23 mouse cellular contexts compared by ENCODE assay signal in genomic region chr8:87636226-87636742, GRCm38 (mm10).
"Had no signal": no experiment of that assay in that cellular context is flagged by ENCODE, and none has a peak within 500 bp of the region (broad histone marks: within the 10 kb centered on the region; RNA-seq: fewer than 3 reads in every experiment).

No protein-coding gene starts in this region.

- H3K4me1 ChIP-seq: limb, embryonic 10.5 days; limb, embryonic 13.5 days; liver, embryonic 12.5 days; liver, embryonic 15.5 days; lung, embryonic 15.5 days; midbrain, embryonic 13.5 days; neural tube, embryonic 13.5 days; stomach, embryonic 15.5 days had no signal

- H3K27me3 ChIP-seq: limb, embryonic 13.5 days; liver, embryonic 12.5 days; liver, embryonic 15.5 days; lung, embryonic 15.5 days; midbrain, embryonic 13.5 days; neural tube, embryonic 13.5 days; stomach, embryonic 15.5 days had no signal

- H3K36me3 ChIP-seq: limb, embryonic 10.5 days; limb, embryonic 13.5 days; liver, embryonic 12.5 days; liver, embryonic 15.5 days; lung, embryonic 15.5 days; midbrain, embryonic 13.5 days; neural tube, embryonic 13.5 days; stomach, embryonic 15.5 days had no signal

- DNase-seq: layer of hippocampus, adult 9-11 months; liver; lung, adult 18-20 months; lung, postnatal 10 days; lung, postnatal 4 days; retina, postnatal 1 day; right cerebral cortex, postnatal 25 days; spleen, adult 18-20 months; thymus, postnatal 25 days had no signal

- ATAC-seq: hindbrain, postnatal 0 days; inflammation-experienced regulatory T-cells, adult 6 months; intestine, embryonic 16.5 days; liver, embryonic 12.5 days; midbrain, embryonic 13.5 days; midbrain, embryonic 16.5 days had no signal

- H3K27ac ChIP-seq: hindbrain, postnatal 0 days; layer of hippocampus, adult 2 months; limb, embryonic 10.5 days; limb, embryonic 13.5 days; liver, embryonic 12.5 days; liver, embryonic 15.5 days; lung, embryonic 15.5 days; midbrain, embryonic 13.5 days; neural tube, embryonic 13.5 days; stomach, embryonic 15.5 days had no signal

- H3K4me3 ChIP-seq: layer of hippocampus, adult 2 months; limb, embryonic 10.5 days; limb, embryonic 13.5 days; liver, embryonic 12.5 days; liver, embryonic 15.5 days; lung, embryonic 15.5 days; midbrain, embryonic 13.5 days; myocyte; neural tube, embryonic 13.5 days; stomach, embryonic 15.5 days had no signal

- H3K4me2 ChIP-seq: limb, embryonic 13.5 days; liver, embryonic 12.5 days; liver, embryonic 15.5 days; lung, embryonic 15.5 days; midbrain, embryonic 13.5 days; neural tube, embryonic 13.5 days; stomach, embryonic 15.5 days had no signal

- H3K9ac ChIP-seq: limb, embryonic 13.5 days; liver, embryonic 12.5 days; liver, embryonic 15.5 days; lung, embryonic 15.5 days; midbrain, embryonic 13.5 days; neural tube, embryonic 13.5 days; stomach, embryonic 15.5 days had no signal

- H3K9me3 ChIP-seq: limb, embryonic 10.5 days; limb, embryonic 13.5 days; liver, embryonic 12.5 days; liver, embryonic 15.5 days; lung, embryonic 15.5 days; midbrain, embryonic 13.5 days; neural tube, embryonic 13.5 days; stomach, embryonic 15.5 days had no signal
